Mouse (Mus musculus) ES-E14 (cell line): Measurements from ENCODE around the gene Galt. TPM values are rescaled to one million over a fixed set of nuclear protein-coding genes. Genes with fewer than 3 reads are reported as not detected.

Experiments
- DNase-seq: peaks from one replicate; pipeline ENCODE4 v3.0.0-alpha.2; 2013; ENCODE audit warnings: low read depth, low spot score
- H3K27ac ChIP-seq: 2 replicates; pipeline ENCODE4 v1.5.1; 2012; ENCODE audit warnings: low read depth, mild to moderate bottlenecking, low read length, moderate library complexity, mixed read lengths; ENCODE audit not compliant: poor library complexity, insufficient read depth, severe bottlenecking
- H3K36me3 ChIP-seq: 2 replicates; pipeline ENCODE4 v1.6.1; 2012; ENCODE audit warnings: mild to moderate bottlenecking, low read length, moderate library complexity, mixed read lengths; ENCODE audit not compliant: control insufficient read depth, poor library complexity, insufficient read depth, severe bottlenecking
- H3K4me1 ChIP-seq, 2 experiments: fragments of 150-350 bp in 1 of 2; sonication (generic) in 1 of 2; 2 replicates each; pipeline ENCODE4 v1.6.1; 2012; ENCODE audit warnings: low read length in 2 of 2, mild to moderate bottlenecking in 1 of 2, mixed read lengths in 1 of 2; ENCODE audit not compliant: control insufficient read depth in 2 of 2, insufficient read depth in 2 of 2, poor library complexity in 1 of 2
- H3K4me3 ChIP-seq, 2 experiments: fragments of 150-350 bp in 1 of 2; sonication (generic) in 1 of 2; 2 replicates each; pipeline ENCODE4 v1.5.1; 2012; ENCODE audit warnings: low read length in 2 of 2, low read depth in 1 of 2, mild to moderate bottlenecking in 1 of 2, mixed read lengths in 1 of 2; ENCODE audit not compliant: insufficient read depth in 1 of 2, poor library complexity in 1 of 2, severe bottlenecking in 1 of 2
- H3K9ac ChIP-seq: 2 replicates; pipeline ENCODE4 v1.6.1; 2012; ENCODE audit warnings: low read depth, mild to moderate bottlenecking, low read length, mixed read lengths; ENCODE audit not compliant: poor library complexity, insufficient read depth, severe bottlenecking
- H3K9me3 ChIP-seq: fragments of 150-350 bp; sonication (generic); 2 replicates; pipeline ENCODE4 v1.6.1; 2012; ENCODE audit warnings: low read depth, mild to moderate bottlenecking, low read length; ENCODE audit not compliant: control insufficient read depth, insufficient read depth
- CHD2 ChIP-seq: IDR thresholded peaks from 2 replicates; pipeline ENCODE4 v1.6.1; 2014; ENCODE audit warnings: mild to moderate bottlenecking, low read depth, low read length, inconsistent platforms
- HCFC1 ChIP-seq: IDR thresholded peaks from 2 replicates; pipeline ENCODE4 v1.6.1; 2012; ENCODE audit warnings: low read length, inconsistent platforms, borderline replicate concordance; ENCODE audit not compliant: insufficient read depth
- MAFK ChIP-seq: IDR thresholded peaks from 2 replicates; pipeline ENCODE4 v1.6.1; 2014; ENCODE audit warnings: mild to moderate bottlenecking, low read depth, low read length, inconsistent platforms; ENCODE audit not compliant: insufficient read depth
- ZC3H11A ChIP-seq: IDR thresholded peaks from 2 replicates; pipeline ENCODE4 v1.6.1; 2012; ENCODE audit warnings: low read depth, mild to moderate bottlenecking, inconsistent platforms, low read length, borderline replicate concordance
- ZNF384 ChIP-seq: IDR thresholded peaks from 2 replicates; pipeline ENCODE4 v1.6.1; 2012; ENCODE audit warnings: low read depth, low read length, inconsistent platforms
- in situ Hi-C, 2 experiments: fragments of 600-800 bp; cut with MboI; formaldehyde crosslinking; loops; one replicate each; pipeline ENCODE4 v1.15.1; 2025; ENCODE audit warnings: low sequenced_read_pairs in 2 of 2, inconsistent platforms in 1 of 2; ENCODE audit not compliant: unreplicated experiment in 2 of 2
- total RNA-seq: library from RNA; depleted of rRNA; stranded (reverse); fragments of 300-350 nt; gene quantifications from 2 replicates; pipeline ENCODE4 v1.2.3, GENCODE M21; 2012

Galt gene
- total RNA-seq, 1 experiment, result 26.9 TPM

- peak; percentile 95 for DNase-seq
- Histone ChIP-seq H3K27ac (no peak within 1 kb of the TSS), H3K9me3 (no peaks in the 10 kb centered on the region), H3K9ac (peak within 1 kb of the TSS; percentile 85), H3K36me3 (0 out of 2 replicates have a peak, but pooled peaks cover 4% of the 10 kb centered on the region), H3K4me1 (peaks cover 4 to 6% of the 10 kb centered on the region in 2 experiments; a peak in 1 of 4 replicates), H3K4me3 (peak within 1 kb of the TSS; percentile 84 to 85)
- TF ChIP-seq CHD2, result peak; percentile 49; the same call in 1 of the 2 replicates
- TF ChIP-seq ZNF384, result no peak
- in situ Hi-C loops, result loop anchor here in 1 of 2 experiments (25.0 kb wide), 1 partner anchor 161 kb away; the partner anchor contains the start of genes Dnaic1 and Fam219a
Observed at GRCm38 (mm10) chr4:41722918-41723351, 32.1 kb upstream of the Galt start, which contains the start of gene Dctn3. TSS of gene Dctn3 (minus strand) at chr4:41723170.

- no peak for DNase-seq
- Histone ChIP-seq H3K4me3 (no peak overlapping the region), H3K27ac (no peak overlapping the region)
Observed at GRCm38 (mm10) chr4:41726826-41727621, 28.0 kb upstream of the Galt start.

GRCm38 (mm10) chr4:41731052-41731765 lies 23.8 kb upstream of the Galt start, which contains the start of gene Arid3c:
TSS of gene Arid3c (minus strand) at chr4:41731142.
- Histone ChIP-seq H3K27ac (no peak within 1 kb of the TSS), H3K4me3 (peak within 1 kb of the TSS; percentile 50 to 66), H3K9ac (peak within 1 kb of the TSS; percentile 39), H3K9me3 (no peaks in the 10 kb centered on the region), H3K36me3 (no peaks in the 10 kb centered on the region), H3K4me1 (peaks cover 2 to 5% of the 10 kb centered on the region in 2 experiments; a peak in 2 of 4 replicates)
- in situ Hi-C loops, result no loop called here
- no peak for DNase-seq
- TF ChIP-seq ZC3H11A (no peak), CHD2 (no peak), MAFK (no peak), HCFC1 (no peak), ZNF384 (no peak)

More at GRCm38 (mm10) chr4:41726826-41727621, 28.0 kb upstream of the Galt start:
- no peaks in the 10 kb centered on the region for H3K36me3 ChIP-seq
- TF ChIP-seq CHD2, result no peak
- TF ChIP-seq MAFK, result no peak
- TF ChIP-seq HCFC1, result no peak
- no peak for TF ChIP-seq ZC3H11A
- no peak for TF ChIP-seq ZNF384
- no peak overlapping the region for H3K9ac ChIP-seq
- in situ Hi-C loops, result no loop called here
- no peaks in the 10 kb centered on the region for H3K9me3 ChIP-seq
- peaks cover 6 to 7% of the 10 kb centered on the region in 2 experiments; a peak in 2 of 4 replicates for H3K4me1 ChIP-seq

GRCm38 (mm10) chr4:41737602-41738255 lies 17.3 kb upstream of the Galt start:
- no peak overlapping the region for H3K9ac ChIP-seq
- peaks cover 0 to 10% of the 10 kb centered on the region in 2 experiments; a peak in 2 of 4 replicates for H3K4me1 ChIP-seq
- H3K4me3 ChIP-seq, result no peak overlapping the region
- H3K9me3 ChIP-seq, result no peaks in the 10 kb centered on the region
- peaks cover 10% of the 10 kb centered on the region for H3K36me3 ChIP-seq
- TF ChIP-seq HCFC1 (no peak), ZC3H11A (peak; percentile 48; the same call in 1 of the 2 replicates)
- no peak overlapping the region for H3K27ac ChIP-seq
- DNase-seq, result no peak
- in situ Hi-C loops, result no loop called here
